Mouse (Mus musculus) liver, embryonic 13.5 days (tissue): ENCODE data around the gene Gjd3. TPM values are rescaled to one million over a fixed set of nuclear protein-coding genes. Genes with fewer than 3 reads are reported as not detected.
"Not testable (repeated sequence)": the region's sequence is repeated elsewhere in the genome, so short reads cannot be mapped to it uniquely, and the experiment has no call there.

Source experiments
- ATAC-seq: fragments of 200-750 bp; cut with Nextera tagmentation; 2 replicates; pipeline ENCODE4 v1.8.0; 2017; ENCODE audit warnings: low read depth, mild to moderate bottlenecking, moderate number of reproducible peaks, moderate library complexity
- DNase-seq: peaks from one replicate; pipeline ENCODE4 v3.0.0; 2022
- H3K27ac ChIP-seq: fragments of 300-500 bp; sonication (generic); 2 replicates; pipeline ENCODE4 v1.5.1; 2015; ENCODE audit warnings: moderate library complexity, mild to moderate bottlenecking, inconsistent platforms
- H3K27me3 ChIP-seq: fragments of 300-500 bp; sonication (generic); 2 replicates; pipeline ENCODE4 v1.6.1; 2015; ENCODE audit warnings: mild to moderate bottlenecking, inconsistent platforms
- H3K36me3 ChIP-seq: fragments of 300-500 bp; sonication (generic); 2 replicates; pipeline ENCODE4 v1.6.1; 2015; ENCODE audit warnings: mild to moderate bottlenecking, inconsistent platforms
- H3K4me1 ChIP-seq: fragments of 300-500 bp; sonication (generic); replicated peaks from 2 replicates; pipeline ENCODE4 v1.6.1; 2015; ENCODE audit warnings: inconsistent platforms
- H3K4me2 ChIP-seq: fragments of 300-500 bp; sonication (generic); 2 replicates; pipeline ENCODE4 v1.6.1; 2015; ENCODE audit warnings: inconsistent platforms, mild to moderate bottlenecking, moderate library complexity
- H3K4me3 ChIP-seq: fragments of 300-500 bp; sonication (generic); replicated peaks from 2 replicates; pipeline ENCODE4 v1.5.1; 2015; ENCODE audit warnings: mild to moderate bottlenecking, inconsistent platforms
- H3K9ac ChIP-seq: fragments of 300-500 bp; sonication (generic); 2 replicates; pipeline ENCODE4 v1.6.1; 2015; ENCODE audit warnings: mild to moderate bottlenecking, inconsistent platforms
- H3K9me3 ChIP-seq: fragments of 300-500 bp; sonication (generic); replicated peaks from 2 replicates; pipeline ENCODE4 v1.6.1; 2016; ENCODE audit warnings: inconsistent platforms
- WGBS: fragments of 180-500 bp; shearing (Covaris S2); methylation state at CpG from one replicate; pipeline ENCODE4 v1.1.7; 2015; ENCODE audit not compliant: insufficient replicate concordance; 5-methylcytosine and 5-hydroxymethylcytosine counted together
- polyA plus RNA-seq: library from polyadenylated mRNA; unstranded; fragments of >200 nt; fragmentation: Nextera tagmentation; extraction: Ambion mirVana; gene quantifications from 2 replicates; pipeline ENCODE4 v1.2.1, GENCODE M21; 2015

Gjd3 gene
- polyA plus RNA-seq, 1 experiment from 2014 or later = not detected

DNA sequence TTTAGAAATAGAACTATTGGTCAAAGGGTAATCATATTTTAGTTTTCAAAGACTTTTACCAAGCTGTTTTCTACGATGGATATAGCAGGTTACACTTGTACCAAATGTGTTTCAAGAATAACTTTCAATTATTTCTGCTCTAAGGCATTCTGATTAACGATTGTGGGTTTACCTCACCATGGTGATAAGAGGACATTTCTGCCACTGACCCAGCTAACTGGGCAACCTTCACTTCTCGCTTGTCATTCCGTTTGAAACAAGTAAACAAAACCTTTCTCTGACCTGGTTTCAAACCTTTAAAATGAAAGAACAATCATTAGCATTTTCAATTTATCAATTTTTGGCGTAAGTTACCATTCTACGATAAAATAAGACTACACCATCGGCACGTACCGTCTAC, 24.0 kb upstream of the Gjd3 start:
- no peak overlapping the region for H3K4me2 ChIP-seq
- no peaks in the 10 kb centered on the region for H3K27me3 ChIP-seq
- ATAC-seq (no peak), DNase-seq (no peak)
- no peaks in the 10 kb centered on the region for H3K9me3 ChIP-seq
- no peaks in the 10 kb centered on the region for H3K4me1 ChIP-seq
- no peak overlapping the region for H3K9ac ChIP-seq
- peaks cover 100% of the 10 kb centered on the region for H3K36me3 ChIP-seq
- 92% methylated on average over 9 of the region's 9 CpGs for WGBS
- H3K4me3 ChIP-seq = no peak overlapping the region
- no peak overlapping the region for H3K27ac ChIP-seq

DNA sequence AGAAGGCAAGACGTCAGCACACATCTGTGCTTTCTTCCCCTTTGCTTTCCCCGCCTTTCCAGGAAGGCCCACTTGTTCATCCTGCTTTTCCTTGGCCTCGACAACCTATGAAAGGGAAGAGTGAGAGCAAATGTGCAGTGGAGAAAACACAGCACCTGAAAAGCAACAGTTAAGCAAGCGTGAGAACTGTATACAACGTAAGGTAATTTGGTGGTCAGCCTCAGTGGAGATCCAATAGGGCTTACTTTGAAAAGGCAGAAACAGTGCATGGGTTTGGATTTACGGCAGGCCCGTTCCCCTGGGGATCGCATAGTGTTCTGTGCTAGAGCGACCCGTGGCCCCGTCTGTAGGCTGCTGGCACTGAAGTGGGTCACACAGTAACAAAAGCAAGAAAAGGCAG, 16.4 kb upstream of the Gjd3 start:
- H3K9me3 ChIP-seq = no peaks in the 10 kb centered on the region
- no peaks in the 10 kb centered on the region for H3K27me3 ChIP-seq
- H3K36me3 ChIP-seq = peaks cover 100% of the 10 kb centered on the region
- no peak overlapping the region for H3K4me3 ChIP-seq
- DNase-seq = no peak
- no peak overlapping the region for H3K27ac ChIP-seq
- no peak for ATAC-seq
- H3K9ac ChIP-seq = no peak overlapping the region
- no peaks in the 10 kb centered on the region for H3K4me1 ChIP-seq
- WGBS = 91% methylated on average over 11 of the region's 11 CpGs
- H3K4me2 ChIP-seq = no peak overlapping the region

DNA sequence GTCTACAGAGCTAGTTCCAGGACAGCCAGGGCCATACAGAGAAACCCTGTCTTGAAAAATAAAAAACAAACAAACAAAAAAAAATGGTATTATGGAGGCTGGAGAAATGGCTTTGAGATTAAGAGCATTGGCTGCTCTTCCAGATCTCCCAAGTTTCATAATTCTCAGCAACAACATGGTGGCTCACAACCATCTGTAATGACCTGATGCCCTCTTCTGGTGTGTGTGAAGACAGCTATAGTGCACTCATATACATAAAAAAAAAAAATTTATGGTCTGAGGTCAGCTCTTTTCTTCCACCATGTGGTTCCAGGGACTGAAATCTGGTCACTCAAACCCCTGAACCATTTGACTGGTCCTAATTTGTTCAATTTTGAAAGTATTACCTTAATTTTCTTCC, 16.0 kb upstream of the Gjd3 start:
- H3K4me1 ChIP-seq = no peaks in the 10 kb centered on the region
- H3K27ac ChIP-seq = no peak overlapping the region
- no peak overlapping the region for H3K4me3 ChIP-seq
- no peak for DNase-seq
- peaks cover 100% of the 10 kb centered on the region for H3K36me3 ChIP-seq
- no peak overlapping the region for H3K9ac ChIP-seq
- no peaks in the 10 kb centered on the region for H3K27me3 ChIP-seq
- no peak overlapping the region for H3K4me2 ChIP-seq
- H3K9me3 ChIP-seq = no peaks in the 10 kb centered on the region
- ATAC-seq = no peak

DNA sequence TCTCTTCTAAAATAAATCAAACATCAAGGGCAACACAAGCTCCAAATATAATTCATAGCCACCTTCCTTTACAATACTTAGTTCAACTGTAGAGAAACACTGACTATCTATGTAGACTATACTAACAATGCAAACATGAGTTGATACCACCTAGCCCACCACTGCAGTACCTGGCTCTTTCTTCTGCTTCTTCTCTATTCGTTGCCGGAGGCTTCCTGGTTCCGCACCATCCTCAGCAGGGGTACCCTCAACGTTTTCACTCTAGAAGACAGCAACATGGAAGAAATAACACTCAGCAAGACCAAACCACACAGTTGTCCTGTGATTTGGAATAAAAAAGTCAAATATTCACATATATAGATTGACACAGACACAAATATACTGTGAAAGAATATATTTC, 14.8 kb upstream of the Gjd3 start:
- H3K36me3 ChIP-seq = peaks cover 100% of the 10 kb centered on the region

DNA sequence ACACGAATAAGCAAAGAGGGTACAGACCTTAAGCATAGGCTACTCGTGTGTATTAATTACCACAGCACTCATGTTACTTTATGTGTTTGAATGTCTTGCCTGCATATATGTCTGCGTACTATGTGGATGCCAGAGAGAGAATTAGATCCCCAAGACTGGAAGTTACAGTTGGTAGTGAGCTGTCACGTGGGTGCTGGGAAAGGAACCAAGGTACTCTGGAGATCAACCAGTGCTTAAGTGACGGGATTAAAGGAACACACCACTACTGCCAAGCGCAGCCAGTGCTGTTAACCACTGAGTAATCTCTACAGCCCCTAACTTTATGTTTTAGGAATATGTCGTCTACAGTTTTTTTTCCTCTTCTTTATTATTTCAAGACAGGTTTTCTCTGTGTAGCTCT, 13.2 kb upstream of the Gjd3 start:
- WGBS = 91% methylated on average over 7 of the region's 7 CpGs
- H3K9me3 ChIP-seq = no peaks in the 10 kb centered on the region
- ATAC-seq = no peak
- H3K4me2 ChIP-seq = no peak overlapping the region
- no peak overlapping the region for H3K4me3 ChIP-seq
- no peak overlapping the region for H3K9ac ChIP-seq
- peaks cover 100% of the 10 kb centered on the region for H3K36me3 ChIP-seq
- H3K27me3 ChIP-seq = no peaks in the 10 kb centered on the region
- no peak for DNase-seq
- H3K27ac ChIP-seq = no peak overlapping the region
- no peaks in the 10 kb centered on the region for H3K4me1 ChIP-seq

More for the DNA sequence above, 14.8 kb upstream of the Gjd3 start:
- H3K27me3 ChIP-seq = no peaks in the 10 kb centered on the region
- H3K27ac ChIP-seq = no peak overlapping the region
- no peak overlapping the region for H3K9ac ChIP-seq
- H3K4me3 ChIP-seq = no peak overlapping the region
- no peak for ATAC-seq
- DNase-seq = no peak
- no peak overlapping the region for H3K4me2 ChIP-seq
- no peaks in the 10 kb centered on the region for H3K4me1 ChIP-seq
- WGBS = 91% methylated on average over 4 of the region's 4 CpGs
- H3K9me3 ChIP-seq = no peaks in the 10 kb centered on the region

DNA sequence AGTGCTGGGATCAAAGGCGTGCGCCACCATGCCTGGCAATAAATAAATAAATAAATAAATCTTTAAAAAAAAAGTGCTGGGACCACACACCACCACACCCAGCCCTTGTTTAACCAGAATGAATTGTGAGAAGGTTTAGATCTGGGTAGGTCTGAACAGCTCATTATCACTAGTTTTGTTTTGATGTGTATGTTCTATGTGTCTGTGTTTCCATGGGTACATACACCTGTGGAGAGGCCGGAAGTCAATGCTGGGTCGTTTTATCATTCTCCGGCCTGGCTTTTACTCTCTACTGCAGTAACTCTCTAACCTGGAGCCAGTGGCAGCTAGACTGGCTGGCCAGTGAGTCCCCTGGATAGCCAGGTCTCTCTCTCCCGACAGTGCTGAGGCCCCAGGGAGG, 8.1 kb upstream of the Gjd3 start:
- no peak overlapping the region for H3K9ac ChIP-seq
- no peak for ATAC-seq
- no peak overlapping the region for H3K27ac ChIP-seq
- WGBS = 84% methylated on average over 6 of the region's 6 CpGs
- H3K4me3 ChIP-seq = no peak overlapping the region
- no peak overlapping the region for H3K4me2 ChIP-seq
- no peaks in the 10 kb centered on the region for H3K27me3 ChIP-seq
- no peaks in the 10 kb centered on the region for H3K9me3 ChIP-seq
- H3K4me1 ChIP-seq = no peaks in the 10 kb centered on the region
- H3K36me3 ChIP-seq = peaks cover 81% of the 10 kb centered on the region
- DNase-seq = no peak

DNA sequence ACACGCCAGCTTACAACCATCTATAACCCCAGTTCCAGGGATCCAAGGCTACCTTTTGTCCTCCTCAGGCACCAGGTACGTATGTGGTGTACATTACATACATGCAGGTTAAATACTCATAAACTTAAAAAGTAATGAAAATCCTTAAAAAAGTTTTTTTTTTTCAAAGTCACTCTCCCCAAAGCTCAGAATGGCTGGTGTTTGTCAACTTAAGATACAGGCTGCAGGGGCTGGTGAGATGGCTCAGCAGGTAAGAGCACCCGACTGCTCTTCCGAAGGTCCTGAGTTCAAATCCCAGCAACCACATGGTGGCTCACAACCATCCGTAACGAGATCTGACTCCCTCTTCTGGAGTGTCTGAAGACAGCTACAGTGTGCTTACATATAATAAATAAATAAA, 5.4 kb upstream of the Gjd3 start:
- H3K4me2 ChIP-seq, DNase-seq, H3K4me1 ChIP-seq, H3K4me3 ChIP-seq, ATAC-seq, H3K9me3 ChIP-seq, H3K9ac ChIP-seq, H3K27ac ChIP-seq: not testable (repeated sequence)
- H3K27me3 ChIP-seq = peaks cover 22% of the 10 kb centered on the region
- H3K36me3 ChIP-seq = peaks cover 55% of the 10 kb centered on the region
- WGBS = 91% methylated on average over 6 of the region's 6 CpGs

DNA sequence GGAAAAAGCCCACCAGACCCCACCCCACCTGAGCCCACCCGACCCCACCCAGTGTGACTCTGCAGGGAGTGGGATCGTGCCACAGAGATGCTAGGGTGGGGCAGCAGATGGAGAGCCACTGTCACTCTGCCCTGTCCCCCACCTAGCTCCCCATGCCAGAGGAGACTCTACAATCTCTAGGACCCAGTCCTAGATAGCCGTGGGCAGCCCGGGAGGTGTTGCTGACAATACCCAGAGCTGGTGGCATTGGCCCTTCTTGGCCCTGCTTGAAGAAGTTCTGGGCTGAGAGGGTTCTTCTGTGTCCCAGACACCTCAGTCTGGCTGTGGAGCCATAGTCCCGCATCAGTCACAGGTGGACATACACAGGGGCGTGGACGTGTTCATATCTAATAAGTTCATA, 2.7 kb upstream of the Gjd3 start:
- no peak for DNase-seq
- no peak overlapping the region for H3K9ac ChIP-seq
- no peaks in the 10 kb centered on the region for H3K9me3 ChIP-seq
- H3K4me2 ChIP-seq = no peak overlapping the region
- H3K4me3 ChIP-seq = no peak overlapping the region
- WGBS = 70% methylated on average over 7 of the region's 7 CpGs
- H3K27me3 ChIP-seq = peaks cover 49% of the 10 kb centered on the region
- ATAC-seq = no peak
- H3K27ac ChIP-seq = no peak overlapping the region
- H3K4me1 ChIP-seq = peaks cover 16% of the 10 kb centered on the region
- peaks cover 27% of the 10 kb centered on the region for H3K36me3 ChIP-seq

DNA sequence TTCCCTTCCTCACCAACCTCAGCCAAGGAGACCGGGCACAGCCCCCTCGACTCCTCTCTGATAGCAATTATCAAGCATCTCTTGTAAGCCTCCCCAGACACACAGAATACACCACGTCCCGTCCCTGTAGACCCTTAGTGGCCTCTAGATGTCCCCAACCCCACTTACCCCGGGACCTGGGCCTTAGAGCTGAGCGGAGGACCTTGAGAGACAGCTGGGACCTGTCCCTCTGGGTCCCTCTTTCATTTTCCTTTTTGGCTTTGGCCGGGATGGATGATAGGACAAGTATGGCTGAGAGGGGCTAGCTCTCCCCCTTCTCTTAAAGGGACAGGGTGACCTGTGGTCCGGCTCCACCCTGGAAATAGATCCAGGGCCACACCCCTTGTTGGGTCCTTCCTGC, 735 bp upstream of the Gjd3 start:
- H3K36me3 ChIP-seq = peaks cover 10% of the 10 kb centered on the region
- no peaks in the 10 kb centered on the region for H3K9me3 ChIP-seq
- no peak overlapping the region for H3K27ac ChIP-seq
- H3K4me1 ChIP-seq = peaks cover 18% of the 10 kb centered on the region
- H3K4me2 ChIP-seq = no peak overlapping the region
- 39% methylated on average over 8 of the region's 8 CpGs for WGBS
- DNase-seq (no peak), ATAC-seq (no peak)
- no peak overlapping the region for H3K9ac ChIP-seq
- no peak overlapping the region for H3K4me3 ChIP-seq
- H3K27me3 ChIP-seq = peaks cover 68% of the 10 kb centered on the region

DNA sequence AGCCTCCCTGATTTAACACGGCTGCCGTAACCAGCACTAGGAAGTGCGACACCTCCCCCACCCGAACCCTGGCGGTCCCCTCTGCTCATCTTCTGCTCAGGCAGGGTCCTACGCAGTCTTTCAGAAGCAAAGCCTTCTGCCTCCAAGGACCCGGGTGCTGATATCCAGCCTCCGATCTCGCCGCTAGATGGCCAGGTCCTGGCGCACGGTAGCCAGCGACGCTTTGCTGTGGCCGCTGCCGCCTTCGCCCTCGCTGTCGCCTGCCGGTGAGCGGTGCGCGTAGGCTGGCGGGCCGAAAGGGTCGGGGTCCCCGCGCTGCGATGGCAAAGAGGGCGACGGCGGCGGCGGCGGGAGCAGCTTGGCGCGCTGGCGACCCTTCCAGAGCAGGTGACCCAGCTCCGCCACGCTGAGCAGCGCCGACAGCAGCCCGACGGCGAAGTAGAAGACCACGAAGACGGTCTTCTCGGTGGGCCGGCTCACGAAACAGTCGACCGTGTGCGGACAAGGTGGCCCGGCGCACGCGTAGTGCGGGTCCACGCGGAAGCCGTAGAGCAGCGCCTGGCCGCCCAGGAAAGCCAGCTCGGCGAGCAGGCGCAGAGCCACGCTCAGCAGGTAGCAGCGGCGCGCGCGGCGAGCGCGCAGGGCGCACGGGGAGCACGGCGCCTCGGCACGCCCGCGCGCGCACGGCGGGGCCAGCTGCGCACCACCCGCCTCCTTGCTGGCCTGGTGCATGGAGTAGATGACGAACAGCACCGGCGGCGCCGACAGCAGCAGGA, 631 bp downstream of the Gjd3 start:
- DNase-seq (no peak), ATAC-seq (no peak)
- peak overlapping the region; percentile 72 for H3K4me2 ChIP-seq
- WGBS = under 1% methylated on average over 94 of the region's 94 CpGs
- H3K27ac ChIP-seq = no peak overlapping the region
- H3K4me1 ChIP-seq = peaks cover 29% of the 10 kb centered on the region
- no peaks in the 10 kb centered on the region for H3K9me3 ChIP-seq
- H3K36me3 ChIP-seq = no peaks in the 10 kb centered on the region
- peak overlapping the region; percentile 55 for H3K4me3 ChIP-seq
- peaks cover 70% of the 10 kb centered on the region for H3K27me3 ChIP-seq
- peak overlapping the region; percentile 15; the same call in 1 of the 2 replicates for H3K9ac ChIP-seq

DNA sequence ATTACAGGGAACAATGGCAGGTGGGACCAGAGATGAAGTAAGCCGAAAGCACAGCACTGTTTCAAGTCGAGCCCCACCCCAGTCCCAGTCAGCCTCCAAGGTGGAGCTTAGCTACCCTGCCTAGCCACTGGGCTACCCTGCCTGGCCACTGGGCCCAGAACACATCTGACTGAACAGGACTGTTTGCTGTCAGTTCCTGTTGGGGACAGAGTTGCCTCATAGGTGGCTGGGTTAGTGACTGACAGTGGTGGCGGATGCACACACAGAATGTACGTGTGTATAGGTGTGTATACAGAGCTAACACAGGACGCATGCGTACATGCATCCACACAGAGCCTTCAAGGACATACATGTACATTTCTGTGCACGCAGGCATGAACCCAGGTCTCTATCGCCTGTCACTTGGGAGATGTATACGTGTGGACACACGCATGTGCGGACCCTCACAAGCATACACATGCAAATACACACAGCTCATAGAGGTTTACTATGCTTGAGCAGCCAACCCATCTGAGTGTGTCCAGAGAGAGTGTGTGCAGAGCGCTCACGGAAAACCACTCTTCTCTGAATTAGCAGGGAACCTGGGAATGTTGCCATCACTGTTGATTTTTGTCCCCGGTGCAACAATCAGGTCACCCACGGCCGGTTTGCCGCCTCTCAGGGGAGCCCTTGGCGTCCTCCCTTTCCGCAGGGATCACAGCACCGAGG, 1.4 kb downstream of the Gjd3 start:
- peak overlapping the region; percentile 72 for H3K4me2 ChIP-seq
- no peaks in the 10 kb centered on the region for H3K36me3 ChIP-seq
- ATAC-seq (no peak), DNase-seq (no peak)
- peaks cover 29% of the 10 kb centered on the region for H3K4me1 ChIP-seq
- H3K4me3 ChIP-seq = peak overlapping the region; percentile 55
- H3K9ac ChIP-seq = no peak overlapping the region
- WGBS = 35% methylated on average over 20 of the region's 20 CpGs
- no peak overlapping the region for H3K27ac ChIP-seq
- H3K9me3 ChIP-seq = no peaks in the 10 kb centered on the region
- peaks cover 70% of the 10 kb centered on the region for H3K27me3 ChIP-seq

DNA sequence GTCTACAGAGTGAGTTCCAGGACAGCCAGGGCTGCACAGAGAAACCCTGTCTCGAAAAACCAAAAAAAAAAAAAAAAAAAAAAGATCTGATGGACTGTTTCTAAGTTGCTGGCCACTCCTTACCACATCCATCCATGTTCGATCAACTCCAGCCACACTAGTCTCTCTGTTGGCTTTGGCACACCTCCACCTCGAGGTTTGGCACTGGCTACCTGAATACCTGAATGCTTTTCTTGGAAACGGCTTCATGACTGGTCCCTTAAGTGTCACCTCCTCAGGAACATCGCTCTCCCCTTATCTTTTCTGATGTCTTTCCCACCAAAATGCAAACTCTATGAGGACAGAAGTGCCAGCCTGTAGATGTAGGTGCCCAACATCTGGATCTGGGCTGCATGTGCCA, 3.5 kb downstream of the Gjd3 start:
- DNase-seq = no peak
- Histone ChIP-seq H3K4me2 (no peak overlapping the region), H3K27ac (no peak overlapping the region), H3K4me1 (peaks cover 29% of the 10 kb centered on the region), H3K36me3 (0 out of 2 replicates have a peak, but pooled peaks cover 3% of the 10 kb centered on the region), H3K27me3 (peaks cover 59% of the 10 kb centered on the region), H3K9me3 (no peaks in the 10 kb centered on the region), H3K4me3 (no peak overlapping the region), H3K9ac (no peak overlapping the region)
- no peak for ATAC-seq
- WGBS = 61% methylated on average over 5 of the region's 5 CpGs
